Mouse (Mus musculus) MEL (cell line): ENCODE measurements around the gene Fgfr2.

Experiments
- CTCF ChIP-seq, 3 experiments: IDR thresholded peaks in 2 of 3; conservative IDR thresholded peaks in 1 of 3; 2 replicates each; pipeline ENCODE4 v1.5.1; 2011 to 2012; ENCODE audit warnings: low read length in 3 of 3, low read depth in 2 of 3, mild to moderate bottlenecking in 2 of 3, improper control_type of control experiment in 1 of 3, inconsistent platforms in 1 of 3, mixed read lengths in 1 of 3, moderate library complexity in 1 of 3; ENCODE audit not compliant: control insufficient read depth in 1 of 3, insufficient read depth in 1 of 3, poor library complexity in 1 of 3, severe bottlenecking in 1 of 3
- EP300 ChIP-seq, 2 experiments: IDR thresholded peaks; 2 replicates each; pipeline ENCODE4 v1.6.1; 2011; ENCODE audit warnings: improper control_type of control experiment in 2 of 2, low read length in 2 of 2, low read depth in 1 of 2, mild to moderate bottlenecking in 1 of 2
- MAZ ChIP-seq: IDR thresholded peaks from 2 replicates; pipeline ENCODE4 v1.6.1; 2012; ENCODE audit warnings: low read depth, mild to moderate bottlenecking, inconsistent platforms, low read length, improper control_type of control experiment
- POLR2AphosphoS2 ChIP-seq: IDR thresholded peaks from 2 replicates; pipeline ENCODE4 v1.6.1; 2011; ENCODE audit warnings: low read length, improper control_type of control experiment
- RCOR1 ChIP-seq: IDR thresholded peaks from 2 replicates; pipeline ENCODE4 v1.6.1; 2012; ENCODE audit warnings: low read depth, mild to moderate bottlenecking, inconsistent platforms, low read length, improper control_type of control experiment

DNA sequence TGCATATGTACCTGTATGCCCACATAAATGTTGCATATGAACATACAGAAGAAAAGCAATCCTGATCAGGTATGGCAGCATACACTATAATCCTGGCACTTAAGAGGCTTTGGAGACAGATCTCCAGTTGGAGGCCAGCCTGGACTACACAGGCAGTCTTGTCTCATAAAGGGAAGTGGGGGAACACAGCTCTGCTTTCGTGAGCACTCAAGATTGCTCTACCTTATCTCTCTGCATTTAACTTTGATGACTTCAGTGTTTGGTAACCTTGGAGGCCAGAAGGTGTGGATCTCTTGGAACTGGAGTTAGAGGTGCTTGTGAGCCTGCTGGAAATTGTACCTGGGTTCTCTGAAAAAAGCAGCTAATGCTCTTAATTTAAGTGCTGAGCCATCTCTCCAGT lies 242.9 kb downstream of the Fgfr2 start:
- TF ChIP-seq CTCF (IDR thresholded peaks at IDR 0.05 in 2 of 3, conservative IDR thresholded peaks at IDR 0.05 in 1 of 3; ENCODE audit: control insufficient read depth in 1 of 3, insufficient read depth in 1 of 3, low read depth in 2 of 3, low read length in 3 of 3, poor library complexity in 1 of 3, severe bottlenecking in 1 of 3) (no peak), EP300 (IDR thresholded peaks at IDR 0.05; ENCODE audit: low read depth in 1 of 2, low read length in 2 of 2) (no peak; a peak in 1 of 4 replicates), MAZ (no peak), RCOR1 (no peak), POLR2AphosphoS2 (no peak)
